14 mouse cellular contexts compared by ENCODE assay signal in genomic region chr3:94690162-94690561, GRCm38 (mm10). TPM values are rescaled to one million over a fixed set of nuclear protein-coding genes. Genes with fewer than 3 reads are reported as not detected.
"Had no signal": no experiment of that assay in that cellular context is flagged by ENCODE, and none has a peak within 500 bp of the region (broad histone marks: within the 10 kb centered on the region; RNA-seq: fewer than 3 reads in every experiment).

No protein-coding gene starts in this region.

RNA-seq across cellular contexts. Expression of gene Selenbp2, which starts 3.2 kb away (rescaled TPM):
- polyA plus RNA-seq: midbrain, embryonic 10.5 days; midbrain, embryonic 13.5 days; midbrain, embryonic 16.5 days; thymus, postnatal 0 days had no signal

RNA-seq across cellular contexts. Expression of gene Gm10972, which starts 47.2 kb away (rescaled TPM):
- polyA plus RNA-seq: hindbrain, embryonic 16.5 days; limb, embryonic 11.5 days; limb, embryonic 14.5 days; liver, embryonic 11.5 days; liver, embryonic 14.5 days; lung, embryonic 14.5 days; lung, postnatal 0 days; midbrain, embryonic 10.5 days; midbrain, embryonic 13.5 days; midbrain, embryonic 16.5 days; myocyte; neural tube, embryonic 13.5 days; stomach, embryonic 15.5 days; thymus, postnatal 0 days had no signal
